Mouse (Mus musculus) neural tube, embryonic 15.5 days (tissue): Measurements from ENCODE around the gene Tspo. TPM values are rescaled to one million over a fixed set of nuclear protein-coding genes. Genes with fewer than 3 reads are reported as not detected.

Source experiments
- ATAC-seq: fragments of 200-750 bp; cut with Nextera tagmentation; 2 replicates; pipeline ENCODE4 v1.8.0; 2017; ENCODE audit warnings: mild to moderate bottlenecking, moderate TSS enrichment, moderate library complexity; ENCODE audit not compliant: low FRiP score
- H3K27ac ChIP-seq: fragments of 300-500 bp; sonication (generic); replicated peaks from 2 replicates; pipeline ENCODE4 v1.5.1; 2015; ENCODE audit warnings: mild to moderate bottlenecking, inconsistent platforms
- H3K27me3 ChIP-seq: fragments of 300-500 bp; sonication (generic); replicated peaks from 2 replicates; pipeline ENCODE4 v1.6.1; 2015; ENCODE audit warnings: inconsistent platforms
- H3K36me3 ChIP-seq: fragments of 300-500 bp; sonication (generic); 2 replicates; pipeline ENCODE4 v1.6.1; 2015; ENCODE audit warnings: inconsistent platforms
- H3K4me1 ChIP-seq: fragments of 300-500 bp; sonication (generic); 2 replicates; pipeline ENCODE4 v1.6.1; 2015; ENCODE audit warnings: inconsistent platforms
- H3K4me2 ChIP-seq: fragments of 300-500 bp; sonication (generic); 2 replicates; pipeline ENCODE4 v1.6.1; 2015; ENCODE audit warnings: inconsistent platforms, mild to moderate bottlenecking, moderate library complexity
- H3K4me3 ChIP-seq: fragments of 300-500 bp; sonication (generic); replicated peaks from 2 replicates; pipeline ENCODE4 v1.5.1; 2015; ENCODE audit warnings: mild to moderate bottlenecking, inconsistent platforms
- H3K9ac ChIP-seq: fragments of 300-500 bp; sonication (generic); replicated peaks from 2 replicates; pipeline ENCODE4 v1.6.1; 2015; ENCODE audit warnings: mild to moderate bottlenecking, inconsistent platforms
- H3K9me3 ChIP-seq: fragments of 300-500 bp; sonication (generic); replicated peaks from 2 replicates; pipeline ENCODE4 v1.6.1; 2016; ENCODE audit warnings: inconsistent platforms
- WGBS: fragments of 180-500 bp; shearing (Covaris S2); methylation state at CpG from one replicate; pipeline ENCODE4 v1.1.7; 2015; ENCODE audit warnings: mixed read lengths; 5-methylcytosine and 5-hydroxymethylcytosine counted together
- polyA plus RNA-seq: library from polyadenylated mRNA; unstranded; fragments of >200 nt; fragmentation: Nextera tagmentation; extraction: Ambion mirVana; gene quantifications from 2 replicates; pipeline ENCODE4 v1.2.1, GENCODE M21; 2015

Gene Tspo
- polyA plus RNA-seq, 1 experiment from 2014 or later: 9.6 TPM

DNA sequence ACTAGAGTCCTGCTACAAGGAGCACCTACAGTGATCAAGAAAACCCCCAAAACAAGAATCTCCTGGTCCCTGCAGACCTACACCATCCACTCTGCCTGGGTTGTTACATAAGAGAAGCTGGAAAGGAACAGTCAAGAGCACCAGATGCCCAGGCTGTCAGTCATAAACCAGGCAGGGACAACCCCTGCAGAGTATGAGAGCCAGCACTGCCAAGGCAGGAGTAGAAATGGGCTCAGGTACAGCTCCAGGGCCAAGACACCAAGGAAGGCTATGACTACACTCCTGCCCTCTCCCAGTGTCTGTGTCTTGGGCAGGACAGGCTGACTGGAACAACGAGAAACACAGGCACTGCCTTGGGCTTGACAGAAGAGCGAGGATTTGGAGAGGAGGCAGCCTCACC lies 13.3 kb upstream of the Tspo start:
- H3K4me1 ChIP-seq: peaks cover 18% of the 10 kb centered on the region
- H3K27ac ChIP-seq: no peak overlapping the region
- no peak for ATAC-seq
- no peaks in the 10 kb centered on the region for H3K27me3 ChIP-seq
- H3K36me3 ChIP-seq: peaks cover 58% of the 10 kb centered on the region
- H3K9me3 ChIP-seq: no peaks in the 10 kb centered on the region
- H3K9ac ChIP-seq: no peak overlapping the region
- no peak overlapping the region for H3K4me2 ChIP-seq
- WGBS: 87% methylated on average over 2 of the region's 2 CpGs
- no peak overlapping the region for H3K4me3 ChIP-seq

DNA sequence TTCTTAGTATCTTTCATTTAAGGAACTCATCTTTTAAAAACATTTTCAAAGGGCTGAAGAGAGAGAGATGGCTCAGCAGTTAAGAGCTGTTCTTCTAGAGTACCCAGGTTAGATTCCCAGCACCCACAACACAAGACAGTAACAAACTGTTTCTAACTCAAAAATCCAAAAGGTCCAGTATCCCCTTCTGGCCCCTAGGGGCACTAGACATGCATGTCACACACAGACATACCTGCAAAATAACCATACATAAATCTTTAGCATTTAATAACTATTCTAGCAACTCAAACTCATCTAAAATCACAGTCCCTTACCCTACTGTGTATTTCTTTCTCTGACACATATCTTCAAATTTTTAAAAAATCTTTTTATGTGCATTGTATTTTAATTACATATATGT lies 9.6 kb upstream of the Tspo start:
- Histone ChIP-seq H3K27ac (no peak overlapping the region), H3K36me3 (peaks cover 24% of the 10 kb centered on the region), H3K4me1 (peaks cover 26% of the 10 kb centered on the region), H3K4me2 (no peak overlapping the region), H3K27me3 (no peaks in the 10 kb centered on the region; the same call in 1 of the 2 replicates), H3K9ac (no peak overlapping the region), H3K9me3 (no peaks in the 10 kb centered on the region), H3K4me3 (no peak overlapping the region)
- no peak for ATAC-seq

DNA sequence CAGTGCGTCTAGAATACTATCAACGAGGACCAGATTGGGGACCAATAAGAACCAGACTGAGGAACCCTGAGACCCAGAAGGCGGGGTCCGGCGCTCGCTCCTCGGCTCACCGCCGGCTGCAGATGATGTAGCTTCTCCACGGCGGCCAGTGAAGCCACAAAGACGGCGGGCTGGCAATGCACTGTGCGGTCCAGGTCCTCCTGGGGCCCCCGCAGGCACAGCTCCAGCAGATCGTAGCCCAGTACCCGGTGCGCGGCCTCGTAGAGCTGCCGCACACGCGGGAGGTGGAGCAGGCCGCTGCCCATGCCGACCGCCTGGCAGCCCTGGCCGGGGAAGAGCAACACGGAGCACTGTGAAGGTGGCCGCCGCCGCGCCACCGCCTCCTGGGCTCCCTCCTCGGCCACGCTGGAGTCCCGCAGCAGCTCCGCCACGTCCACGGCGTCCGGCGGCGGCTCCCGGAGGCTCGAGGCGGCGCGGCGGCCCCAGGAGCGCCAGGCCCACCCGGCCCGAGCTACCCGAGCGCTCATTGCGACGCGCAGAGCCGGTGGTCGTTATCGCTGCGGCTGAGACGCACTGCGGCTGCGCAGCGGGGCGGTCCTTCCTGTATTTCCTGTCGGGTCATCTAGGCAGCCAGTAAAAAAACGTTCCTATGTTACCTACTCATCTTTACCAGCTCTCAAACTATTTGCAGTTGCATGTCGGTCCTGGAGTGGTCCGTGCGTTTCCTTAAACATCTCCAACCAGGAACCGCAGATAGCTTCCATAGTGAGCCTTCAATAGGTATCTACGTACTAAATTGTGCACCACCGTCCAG lies 8.0 kb upstream of the Tspo start:
- Histone ChIP-seq H3K27me3 (no peaks in the 10 kb centered on the region; the same call in 1 of the 2 replicates), H3K9me3 (no peaks in the 10 kb centered on the region), H3K36me3 (peaks cover 15% of the 10 kb centered on the region), H3K27ac (peak overlapping the region; percentile 96), H3K4me2 (peak overlapping the region; percentile 65), H3K4me1 (peaks cover 26% of the 10 kb centered on the region), H3K4me3 (peak overlapping the region; percentile 86), H3K9ac (peak overlapping the region; percentile 98)
- peak; percentile 90 for ATAC-seq
- under 1% methylated on average over 74 of the region's 74 CpGs for WGBS

DNA sequence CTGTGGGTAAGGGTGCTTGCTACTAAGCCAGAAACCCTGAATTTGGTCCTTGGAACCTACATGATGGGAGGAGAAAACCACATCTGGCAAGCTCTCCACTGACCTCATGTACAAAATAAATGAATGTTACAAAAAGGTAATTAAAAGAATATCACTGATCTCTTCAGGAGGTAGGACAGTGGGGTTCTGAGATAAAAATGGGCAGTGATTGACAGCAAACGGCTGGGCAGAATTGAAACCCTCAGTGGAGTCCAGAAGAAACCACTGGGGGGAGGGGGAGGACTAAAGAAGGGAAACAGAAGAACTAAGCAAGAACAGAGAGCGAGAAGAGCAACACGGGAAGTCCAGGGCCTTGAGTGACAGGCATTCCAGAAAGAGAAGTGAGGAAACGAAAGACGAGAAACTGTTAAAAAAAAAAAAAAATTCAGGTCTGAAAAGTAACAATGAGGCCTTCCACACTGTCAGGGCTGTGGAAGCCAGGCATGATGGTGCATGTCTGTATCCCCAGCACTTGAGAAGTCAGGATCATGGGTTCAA lies 2.4 kb upstream of the Tspo start:
- ATAC-seq: no peak
- H3K27ac ChIP-seq: no peak overlapping the region
- no peak overlapping the region for H3K4me3 ChIP-seq
- no peaks in the 10 kb centered on the region for H3K36me3 ChIP-seq
- no peak overlapping the region for H3K9ac ChIP-seq
- H3K9me3 ChIP-seq: no peaks in the 10 kb centered on the region
- H3K4me1 ChIP-seq: peaks cover 23% of the 10 kb centered on the region
- H3K4me2 ChIP-seq: no peak overlapping the region
- WGBS: 75% methylated on average over 5 of the region's 5 CpGs
- H3K27me3 ChIP-seq: peaks cover 15% of the 10 kb centered on the region

DNA sequence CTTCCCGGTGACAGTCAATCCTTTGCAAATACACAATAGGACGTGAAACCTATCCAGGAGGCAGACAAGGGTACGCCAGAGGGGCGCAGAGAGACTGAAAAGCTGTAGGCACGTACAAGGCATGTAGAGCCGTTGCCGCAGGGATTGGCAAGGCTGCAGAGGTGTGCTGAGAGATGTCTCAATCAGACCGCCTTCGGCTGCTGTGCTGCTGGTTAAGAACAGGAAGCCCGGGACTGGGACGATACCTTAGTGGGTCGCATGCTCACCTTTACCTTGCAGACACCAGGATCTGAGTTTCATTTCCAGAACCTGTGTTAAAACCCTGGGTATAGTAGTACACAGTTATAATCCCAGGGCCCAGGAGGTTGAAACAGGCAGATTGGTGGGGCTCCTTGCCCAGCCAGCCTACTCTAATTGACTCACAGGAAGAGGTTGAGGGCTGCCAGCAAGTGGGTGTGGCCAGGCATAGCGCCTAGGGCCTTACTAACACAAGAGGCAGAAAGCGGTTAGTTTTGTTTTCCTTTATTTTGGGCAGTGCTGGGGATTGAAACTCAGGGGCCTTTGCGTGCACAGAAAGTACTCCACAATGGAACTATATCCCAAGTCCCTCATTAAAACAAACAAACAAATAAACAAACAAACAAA lies 644 bp upstream of the Tspo start:
- WGBS: 35% methylated on average over 15 of the region's 15 CpGs
- Histone ChIP-seq H3K27me3 (peaks cover 15% of the 10 kb centered on the region), H3K36me3 (no peaks in the 10 kb centered on the region), H3K9me3 (no peaks in the 10 kb centered on the region), H3K9ac (no peak overlapping the region), H3K27ac (no peak overlapping the region), H3K4me2 (peak overlapping the region; percentile 68), H3K4me3 (0 out of 2 replicates have a peak overlapping the region, but pooled peaks have one; percentile 34), H3K4me1 (peaks cover 19% of the 10 kb centered on the region)
- no peak for ATAC-seq

DNA sequence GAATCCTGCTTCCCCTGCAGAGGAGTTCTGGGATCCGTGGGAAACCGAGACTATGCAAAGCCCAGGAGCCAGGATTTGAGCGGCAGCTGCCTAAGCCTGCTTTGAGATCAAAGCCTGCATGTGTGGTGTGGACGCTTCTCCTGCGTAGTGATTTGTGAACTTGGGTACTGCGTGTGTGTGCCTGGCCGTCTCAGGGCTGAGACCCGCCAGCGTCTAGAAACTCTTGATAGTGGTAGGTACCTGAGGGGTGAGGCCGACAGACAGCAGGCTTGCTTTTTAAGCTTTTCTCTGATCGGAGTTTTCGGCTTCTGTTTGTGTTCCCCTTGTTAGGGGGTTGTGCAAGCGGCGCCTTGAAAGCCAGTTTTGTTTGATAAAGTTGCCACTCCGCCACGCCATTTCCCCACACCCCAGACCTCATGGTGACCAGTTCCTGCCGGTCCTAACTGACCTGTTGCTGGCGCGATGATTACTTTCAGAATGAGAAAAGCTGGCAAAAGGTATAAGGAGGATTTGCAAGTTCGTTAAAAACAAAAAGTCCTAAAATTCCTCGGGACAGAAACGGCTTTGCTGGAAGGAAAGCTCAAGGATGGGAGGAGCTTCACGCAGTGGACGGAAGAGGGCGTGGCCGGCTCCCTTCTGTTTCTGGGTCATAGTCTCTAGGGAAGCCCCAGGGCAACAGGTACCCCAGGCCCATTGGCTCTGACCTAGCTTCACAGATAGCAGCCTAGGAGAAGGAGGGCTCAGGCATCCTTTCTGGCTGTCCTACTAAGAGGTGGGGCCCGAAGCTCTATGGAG lies 662 bp downstream of the Tspo start:
- H3K4me3 ChIP-seq: peak overlapping the region; percentile 34
- no peak for ATAC-seq
- 3% methylated on average over 27 of the region's 27 CpGs for WGBS
- H3K27ac ChIP-seq: no peak overlapping the region
- H3K27me3 ChIP-seq: peaks cover 15% of the 10 kb centered on the region
- H3K4me1 ChIP-seq: peaks cover 19% of the 10 kb centered on the region
- peak overlapping the region; percentile 33 for H3K9ac ChIP-seq
- H3K36me3 ChIP-seq: no peaks in the 10 kb centered on the region
- H3K9me3 ChIP-seq: no peaks in the 10 kb centered on the region
- peak overlapping the region; percentile 68 for H3K4me2 ChIP-seq

DNA sequence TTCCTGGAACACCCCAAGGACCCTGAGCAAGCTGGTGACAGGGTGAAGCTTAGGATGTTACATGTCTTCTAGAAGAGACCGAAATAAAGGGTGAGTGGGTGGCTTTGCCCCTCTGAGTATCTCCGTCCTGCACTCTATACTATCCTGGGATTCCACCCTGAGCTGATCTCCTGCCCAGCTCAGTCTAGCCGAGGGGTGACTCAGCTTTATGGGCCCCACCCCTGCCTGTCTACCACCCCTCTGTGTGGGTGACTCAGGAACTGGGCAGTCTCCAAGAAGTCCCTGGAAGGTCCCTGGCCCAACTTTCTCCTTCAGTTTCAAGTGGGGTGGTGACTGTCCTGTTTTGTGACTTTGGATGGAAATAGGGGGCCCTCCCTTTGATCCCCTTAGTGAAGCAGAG lies 2.0 kb downstream of the Tspo start:
- no peak overlapping the region for H3K9ac ChIP-seq
- H3K27me3 ChIP-seq: peaks cover 15% of the 10 kb centered on the region
- H3K4me1 ChIP-seq: peaks cover 19% of the 10 kb centered on the region
- no peak overlapping the region for H3K4me2 ChIP-seq
- 91% methylated on average over 3 of the region's 3 CpGs for WGBS
- no peak overlapping the region for H3K27ac ChIP-seq
- no peak for ATAC-seq
- no peaks in the 10 kb centered on the region for H3K36me3 ChIP-seq
- no peak overlapping the region for H3K4me3 ChIP-seq
- H3K9me3 ChIP-seq: no peaks in the 10 kb centered on the region

DNA sequence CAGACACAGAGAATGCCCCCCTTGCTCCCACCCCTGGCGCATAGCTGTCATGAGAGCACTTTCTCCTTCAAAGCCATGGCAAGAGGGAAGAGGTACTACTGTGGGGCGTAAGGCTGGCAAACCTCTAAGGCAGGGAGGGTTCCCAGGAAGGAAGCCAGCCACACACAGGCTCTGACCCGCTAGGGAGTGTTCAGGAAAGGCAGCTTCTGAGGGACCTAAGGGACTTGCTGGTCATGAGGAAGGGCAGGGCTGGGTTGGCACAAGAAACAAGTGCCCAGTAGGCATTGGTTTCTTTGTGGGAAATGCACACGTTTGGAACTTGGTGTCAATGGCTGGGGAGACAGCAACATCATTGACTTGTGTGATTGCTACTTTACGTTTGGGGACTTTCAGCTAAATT lies 2.6 kb downstream of the Tspo start:
- Histone ChIP-seq H3K4me1 (peaks cover 19% of the 10 kb centered on the region), H3K27me3 (peaks cover 15% of the 10 kb centered on the region), H3K9me3 (no peaks in the 10 kb centered on the region), H3K27ac (no peak overlapping the region), H3K36me3 (no peaks in the 10 kb centered on the region), H3K9ac (no peak overlapping the region), H3K4me2 (no peak overlapping the region), H3K4me3 (no peak overlapping the region)
- WGBS: 80% methylated on average over 5 of the region's 5 CpGs
- no peak for ATAC-seq

DNA sequence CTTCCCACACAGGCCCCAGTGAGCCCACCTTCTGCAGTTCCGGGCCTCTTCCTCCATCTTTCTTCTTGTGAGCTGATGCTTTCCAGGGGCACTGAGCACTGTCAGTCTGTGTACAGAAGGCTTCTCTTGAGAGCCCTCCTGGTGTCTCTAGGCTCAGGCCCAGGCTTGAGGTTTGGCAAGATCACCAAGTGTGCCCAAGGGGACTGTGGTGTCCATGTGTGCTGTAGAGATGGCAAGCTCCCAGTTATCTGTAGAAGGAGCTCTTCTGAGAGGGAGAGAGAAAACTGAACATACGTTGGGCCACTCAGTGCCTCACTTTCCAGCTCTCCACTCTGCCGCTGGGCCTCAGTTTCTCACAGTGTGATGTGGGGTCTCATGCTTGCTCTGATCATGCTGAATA lies 4.3 kb downstream of the Tspo start:
- WGBS: 82% methylated on average over 3 of the region's 3 CpGs
- peaks cover 7% of the 10 kb centered on the region for H3K27me3 ChIP-seq
- H3K27ac ChIP-seq: no peak overlapping the region
- no peak for ATAC-seq
- no peak overlapping the region for H3K4me3 ChIP-seq
- no peaks in the 10 kb centered on the region for H3K9me3 ChIP-seq
- H3K9ac ChIP-seq: no peak overlapping the region
- no peak overlapping the region for H3K4me2 ChIP-seq
- peaks cover 18% of the 10 kb centered on the region for H3K4me1 ChIP-seq
- no peaks in the 10 kb centered on the region for H3K36me3 ChIP-seq

DNA sequence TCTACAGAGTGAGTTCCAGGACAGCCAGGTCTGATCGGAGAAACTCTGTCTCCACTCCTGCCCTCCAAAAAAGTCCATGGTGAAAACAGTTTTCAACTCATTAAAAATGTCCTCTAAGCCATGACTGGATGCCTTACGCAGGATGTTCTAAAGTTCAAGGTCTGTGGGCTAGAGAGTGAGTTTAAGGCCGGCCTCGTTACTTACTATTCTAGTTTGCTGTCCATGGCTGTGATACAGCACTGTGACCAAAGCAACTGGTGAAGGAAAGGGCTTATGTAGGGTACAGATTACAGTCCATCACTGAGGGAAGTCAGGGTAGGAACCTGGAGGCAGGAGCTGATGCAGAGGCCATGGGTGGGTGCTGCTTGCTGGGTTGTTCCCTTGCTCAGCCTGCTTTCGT lies 5.2 kb downstream of the Tspo start:
- peaks cover 4% of the 10 kb centered on the region; the same call in 1 of the 2 replicates for H3K27me3 ChIP-seq
- no peak overlapping the region for H3K9ac ChIP-seq
- H3K4me2 ChIP-seq: no peak overlapping the region
- ATAC-seq: no peak
- no peaks in the 10 kb centered on the region for H3K9me3 ChIP-seq
- no peaks in the 10 kb centered on the region for H3K36me3 ChIP-seq
- no peak overlapping the region for H3K4me3 ChIP-seq
- H3K4me1 ChIP-seq: peaks cover 10% of the 10 kb centered on the region
- no peak overlapping the region for H3K27ac ChIP-seq
- 99% methylated on average over 5 of the region's 5 CpGs for WGBS

DNA sequence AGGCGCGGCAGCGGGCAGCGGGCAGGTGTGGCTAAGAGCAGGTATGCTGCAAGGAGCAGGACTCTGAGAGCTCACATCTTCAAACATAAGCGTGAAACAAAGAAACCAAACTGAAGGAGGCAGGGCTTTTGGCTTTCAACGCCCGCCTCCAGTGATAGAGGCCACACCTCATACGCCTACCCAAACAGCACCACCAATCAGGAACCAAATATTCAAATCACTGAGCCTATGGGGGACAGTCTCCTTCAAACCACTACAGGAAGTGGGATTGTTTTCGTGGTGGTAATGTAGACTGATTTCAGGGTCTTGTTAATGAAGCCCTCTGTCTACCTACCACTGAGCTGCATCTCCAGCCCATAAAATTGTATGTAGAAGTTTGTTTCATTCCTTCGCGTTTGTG lies 6.3 kb downstream of the Tspo start:
- H3K4me2 ChIP-seq: no peak overlapping the region
- H3K9ac ChIP-seq: no peak overlapping the region
- no peaks in the 10 kb centered on the region for H3K4me1 ChIP-seq
- H3K4me3 ChIP-seq: no peak overlapping the region
- WGBS: 60% methylated on average over 11 of the region's 11 CpGs
- no peak for ATAC-seq
- H3K27ac ChIP-seq: no peak overlapping the region
- H3K27me3 ChIP-seq: no peaks in the 10 kb centered on the region
- H3K36me3 ChIP-seq: peaks cover 5% of the 10 kb centered on the region; the same call in 1 of the 2 replicates
- no peaks in the 10 kb centered on the region for H3K9me3 ChIP-seq
